Mouse (Mus musculus) ES-Bruce4 (cell line): ENCODE data around the gene Tbck. TPM values are rescaled to one million over a fixed set of nuclear protein-coding genes. Genes with fewer than 3 reads are reported as not detected.

Experiments
- H3K27ac ChIP-seq: 2 replicates; pipeline ENCODE4 v1.5.1; 2012; ENCODE audit warnings: low read length, inconsistent platforms; ENCODE audit not compliant: insufficient read depth
- H3K27me3 ChIP-seq: 2 replicates; pipeline ENCODE4 v1.6.1; 2012; ENCODE audit warnings: mild to moderate bottlenecking, low read length, inconsistent platforms; ENCODE audit not compliant: control insufficient read depth, poor library complexity, insufficient read depth, severe bottlenecking
- H3K36me3 ChIP-seq: 2 replicates; pipeline ENCODE4 v1.6.1; 2012; ENCODE audit warnings: inconsistent platforms, mild to moderate bottlenecking, low read length, moderate library complexity; ENCODE audit not compliant: control insufficient read depth, poor library complexity, insufficient read depth, severe bottlenecking
- H3K4me1 ChIP-seq: one replicate; pipeline ENCODE4 v1.8.1; 2011; ENCODE audit warnings: low read length; ENCODE audit not compliant: control insufficient read depth, insufficient read depth
- H3K4me3 ChIP-seq: 2 replicates; pipeline ENCODE4 v1.5.1; 2011; ENCODE audit warnings: low read depth, mild to moderate bottlenecking, low read length
- H3K9ac ChIP-seq: 2 replicates; pipeline ENCODE4 v1.6.1; 2012; ENCODE audit warnings: low read depth, mild to moderate bottlenecking, inconsistent platforms; ENCODE audit not compliant: poor library complexity, severe bottlenecking
- H3K9me3 ChIP-seq: replicated peaks from 2 replicates; pipeline ENCODE4 v1.6.1; 2012; ENCODE audit warnings: mild to moderate bottlenecking, low read length, inconsistent platforms; ENCODE audit not compliant: control insufficient read depth, poor library complexity, insufficient read depth, severe bottlenecking
- CTCF ChIP-seq: IDR thresholded peaks from one replicate; pipeline ENCODE4 v1.8.1; 2011; ENCODE audit warnings: low read depth, low read length
- EP300 ChIP-seq: IDR thresholded peaks from 2 replicates; pipeline ENCODE4 v1.6.1; 2011; ENCODE audit warnings: low read depth, low read length; ENCODE audit not compliant: insufficient read depth
- POLR2A ChIP-seq: IDR thresholded peaks from one replicate; pipeline ENCODE4 v1.8.1; 2011; ENCODE audit warnings: low read length; ENCODE audit not compliant: insufficient read depth
- polyA plus RNA-seq: library from polyadenylated mRNA; stranded (reverse); fragments of >200 nt; gene quantifications from 2 replicates; pipeline ENCODE4 v1.2.4, GENCODE M21; 2011; ENCODE audit warnings: low read depth; ENCODE audit not compliant: missing spikeins, insufficient read depth, insufficient read length

Tbck gene
- polyA plus RNA-seq = 11.5 and 15.3 TPM in 2 replicates

DNA sequence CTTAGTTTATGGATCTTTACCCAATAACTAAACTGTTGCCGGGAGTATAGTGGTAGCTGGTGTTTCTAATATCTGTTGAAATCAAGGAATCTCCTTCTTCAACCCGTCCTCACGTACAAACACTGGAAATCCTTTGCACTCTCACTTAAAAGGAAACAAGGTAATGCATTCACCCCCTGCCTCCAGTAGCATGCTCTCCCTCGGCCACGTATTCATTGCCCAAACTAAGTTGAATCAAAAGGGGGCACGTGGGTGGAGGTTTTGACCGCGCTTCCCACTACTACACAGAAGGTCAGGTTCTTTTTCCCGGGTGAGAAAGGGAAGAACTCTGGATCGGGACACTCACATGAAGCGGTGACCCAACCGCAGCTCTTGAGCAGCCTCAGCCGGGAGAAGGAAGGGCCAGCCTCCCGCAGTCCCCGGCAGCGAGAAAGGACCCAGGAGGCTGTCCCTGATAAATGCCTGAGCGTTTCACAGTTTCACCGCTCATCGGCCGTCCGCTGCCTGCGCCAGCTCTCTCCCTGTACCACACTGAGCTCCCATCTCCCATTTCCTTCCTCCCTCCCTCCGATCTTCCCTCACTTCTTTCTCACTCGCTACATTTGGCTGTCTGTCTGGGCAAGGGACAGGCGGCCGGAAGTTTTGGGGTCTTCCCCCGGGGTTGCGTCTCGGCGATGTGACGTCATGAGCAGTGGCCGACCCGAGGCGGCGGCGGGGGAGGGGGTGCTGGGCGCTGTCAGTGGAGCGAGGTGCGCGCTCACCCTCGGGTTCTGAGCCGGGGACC, at the start of gene Tbck:
TSS of gene Tbck (plus strand) at position 698 of the 784 bp plus-strand sequence.
- Histone ChIP-seq H3K36me3 (no peaks in the 10 kb centered on the region), H3K4me3 (peak within 1 kb of the TSS; percentile 99), H3K4me1 (no peaks in the 10 kb centered on the region), H3K27me3 (no peaks in the 10 kb centered on the region), H3K27ac (peak within 1 kb of the TSS; percentile 62), H3K9me3 (no peaks in the 10 kb centered on the region), H3K9ac (peak within 1 kb of the TSS; percentile 79)
- TF ChIP-seq CTCF = no peak
- peak; percentile 11 for TF ChIP-seq POLR2A
- no peak for TF ChIP-seq EP300

DNA sequence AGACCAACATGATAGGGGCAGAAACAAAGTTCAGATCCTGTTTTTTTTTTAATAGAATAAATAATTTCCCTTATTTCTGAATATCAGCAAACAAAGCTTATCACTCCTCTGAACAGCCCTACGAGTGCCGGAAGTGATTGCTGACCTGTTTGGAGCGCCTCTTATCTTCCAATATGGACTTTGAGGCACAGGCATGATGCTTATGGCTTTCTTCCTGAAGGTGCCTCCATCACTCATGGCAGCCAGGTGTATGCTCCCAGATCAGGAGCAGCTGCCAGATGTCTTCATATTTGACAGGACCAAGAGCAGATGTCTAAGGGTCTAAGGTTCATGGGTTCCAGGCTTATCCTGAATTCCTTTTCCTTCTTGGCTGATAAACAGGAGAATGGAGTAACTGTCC, 46.9 kb upstream of the Tbck start:
- H3K4me1 ChIP-seq = no peaks in the 10 kb centered on the region
- H3K4me3 ChIP-seq = no peak overlapping the region
- H3K27me3 ChIP-seq = no peaks in the 10 kb centered on the region
- H3K9me3 ChIP-seq = no peaks in the 10 kb centered on the region
- H3K36me3 ChIP-seq = no peaks in the 10 kb centered on the region
- no peak overlapping the region for H3K27ac ChIP-seq
- no peak overlapping the region for H3K9ac ChIP-seq
- no peak for TF ChIP-seq CTCF
- no peak for TF ChIP-seq POLR2A
- TF ChIP-seq EP300 = no peak

DNA sequence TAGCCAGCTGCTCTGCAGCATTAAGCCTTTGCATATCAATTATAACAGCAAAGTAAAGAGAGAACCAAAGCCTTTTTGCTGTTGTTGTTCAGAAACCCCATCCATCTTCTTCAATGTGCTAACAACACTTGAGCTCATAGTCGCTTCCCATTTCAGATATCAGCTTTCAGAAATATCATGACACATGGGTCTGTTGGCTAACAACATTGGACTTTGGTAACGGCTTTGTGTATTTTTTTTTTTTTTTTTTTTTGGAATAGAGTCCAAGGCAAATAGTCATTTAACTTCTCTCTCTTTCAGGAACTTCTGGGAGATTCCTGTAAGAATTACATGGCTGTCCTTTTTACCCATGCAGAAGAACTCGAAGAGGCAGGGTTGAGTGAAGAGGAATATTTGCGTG, 39.9 kb upstream of the Tbck start:
- no peak for TF ChIP-seq POLR2A
- no peak for TF ChIP-seq EP300
- TF ChIP-seq CTCF = no peak
- H3K4me3 ChIP-seq = no peak overlapping the region
- no peaks in the 10 kb centered on the region for H3K36me3 ChIP-seq
- H3K9ac ChIP-seq = no peak overlapping the region
- no peak overlapping the region for H3K27ac ChIP-seq
- no peaks in the 10 kb centered on the region for H3K4me1 ChIP-seq
- no peaks in the 10 kb centered on the region for H3K9me3 ChIP-seq
- H3K27me3 ChIP-seq = no peaks in the 10 kb centered on the region

DNA sequence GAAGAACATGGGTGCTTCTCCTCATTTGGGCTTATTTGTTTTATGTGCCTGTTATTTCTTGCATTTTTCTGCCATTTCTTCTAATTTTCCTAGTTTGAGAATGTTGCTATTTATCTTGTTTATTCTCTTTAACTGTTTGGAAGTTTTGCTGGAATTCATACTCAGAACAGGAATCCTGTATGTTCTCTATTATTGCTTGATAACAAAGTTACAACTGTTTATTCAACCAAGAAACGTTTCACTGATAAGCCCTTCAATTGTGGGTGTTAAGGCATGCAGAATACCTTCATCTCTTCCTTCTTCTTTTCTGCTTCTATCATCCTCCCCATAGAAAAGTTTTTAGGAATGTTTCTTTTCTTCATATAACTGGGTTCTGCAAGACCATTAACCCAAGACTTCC, 37.1 kb upstream of the Tbck start:
- Histone ChIP-seq H3K9me3 (no peaks in the 10 kb centered on the region), H3K27me3 (no peaks in the 10 kb centered on the region), H3K9ac (no peak overlapping the region), H3K4me3 (no peak overlapping the region), H3K27ac (no peak overlapping the region), H3K4me1 (no peaks in the 10 kb centered on the region), H3K36me3 (no peaks in the 10 kb centered on the region)
- TF ChIP-seq POLR2A (no peak), EP300 (no peak), CTCF (no peak)

DNA sequence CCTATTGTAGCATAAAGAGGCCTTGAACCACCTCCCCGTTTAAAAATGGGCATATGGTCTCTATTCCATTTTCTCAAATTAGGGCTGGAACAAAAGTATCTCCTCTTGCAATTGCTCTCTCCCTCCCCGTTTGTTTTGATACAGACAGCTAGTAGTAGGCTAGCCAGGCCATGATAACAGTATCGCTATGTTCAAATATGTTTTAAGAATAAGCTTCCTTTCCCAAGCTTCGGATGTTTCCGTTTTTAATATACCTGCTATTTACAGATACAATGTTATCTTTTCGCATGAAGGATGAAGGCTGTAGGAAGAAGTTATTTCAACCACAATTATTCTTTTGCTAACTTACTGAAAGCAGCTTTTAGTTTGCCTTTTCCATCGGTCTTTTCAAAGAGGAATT, 34.6 kb upstream of the Tbck start:
- H3K4me1 ChIP-seq = no peaks in the 10 kb centered on the region
- TF ChIP-seq POLR2A (no peak), EP300 (no peak), CTCF (no peak)

DNA sequence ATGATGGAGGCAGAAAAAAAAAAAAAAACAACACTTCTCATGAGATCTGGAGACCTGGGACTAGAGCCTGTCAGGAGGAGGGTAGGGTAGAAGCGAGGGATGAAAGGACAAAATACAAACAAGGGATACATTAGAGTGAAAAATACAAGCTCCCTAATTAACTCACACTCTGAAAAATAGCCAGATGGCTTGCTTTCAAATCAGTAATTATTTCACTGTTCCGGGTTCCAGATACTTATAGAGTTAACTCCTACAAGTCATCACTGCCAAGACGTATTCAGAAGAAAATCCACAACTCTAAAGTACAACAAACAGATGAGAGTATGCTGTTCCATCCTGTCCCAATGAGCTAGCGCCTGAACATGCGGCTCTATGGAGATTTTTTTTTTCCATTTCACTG, 33.8 kb upstream of the Tbck start:
- no peak overlapping the region for H3K27ac ChIP-seq
- H3K9ac ChIP-seq = no peak overlapping the region
- H3K36me3 ChIP-seq = no peaks in the 10 kb centered on the region
- TF ChIP-seq EP300 = no peak
- H3K4me3 ChIP-seq = no peak overlapping the region
- no peaks in the 10 kb centered on the region for H3K9me3 ChIP-seq
- H3K27me3 ChIP-seq = no peaks in the 10 kb centered on the region
- H3K4me1 ChIP-seq = no peaks in the 10 kb centered on the region

More for the DNA sequence above, 34.6 kb upstream of the Tbck start:
- H3K27me3 ChIP-seq = no peaks in the 10 kb centered on the region
- no peaks in the 10 kb centered on the region for H3K9me3 ChIP-seq
- H3K36me3 ChIP-seq = no peaks in the 10 kb centered on the region
- no peak overlapping the region for H3K4me3 ChIP-seq
- H3K9ac ChIP-seq = no peak overlapping the region
- H3K27ac ChIP-seq = no peak overlapping the region
